Mouse (Mus musculus) G1E (cell line): ENCODE results near the gene St8sia6. TPM values are rescaled to one million over a fixed set of nuclear protein-coding genes. Genes with fewer than 3 reads are reported as not detected.

Source experiments
- ATAC-seq: 2 replicates; pipeline ENCODE4 v1.8.0; 2016; ENCODE audit warnings: mild to moderate bottlenecking; ENCODE audit not compliant: insufficient number of reproducible peaks, poor library complexity, low FRiP score, severe bottlenecking; ENCODE audit errors: extremely low read depth
- DNase-seq: peaks from one replicate; pipeline ENCODE4 v3.0.0; 2012; ENCODE audit warnings: low spot score
- H3K27me3 ChIP-seq: 2 replicates; pipeline ENCODE4 v1.6.1; 2012; ENCODE audit warnings: mild to moderate bottlenecking, low read length, inconsistent platforms; ENCODE audit not compliant: insufficient read depth
- H3K36me3 ChIP-seq: replicated peaks from 2 replicates; pipeline ENCODE3; 2012; ENCODE audit warnings: mild to moderate bottlenecking, inconsistent platforms
- H3K4me1 ChIP-seq: 2 replicates; pipeline ENCODE4 v1.6.1; 2012; ENCODE audit warnings: low read depth, low read length, inconsistent platforms, mixed read lengths; ENCODE audit not compliant: insufficient read depth
- H3K4me3 ChIP-seq: 2 replicates; pipeline ENCODE4 v1.5.1; 2012; ENCODE audit warnings: low read depth, mild to moderate bottlenecking, inconsistent platforms, low read length, moderate library complexity, mixed read lengths
- H3K9me3 ChIP-seq: replicated peaks from 2 replicates; pipeline ENCODE4 v1.6.1; 2012; ENCODE audit warnings: inconsistent platforms
- CTCF ChIP-seq: IDR thresholded peaks from 2 replicates; pipeline ENCODE4 v1.5.1; 2012; ENCODE audit warnings: low read depth, low read length, inconsistent platforms, mixed read lengths
- GATA1 ChIP-seq: IDR thresholded peaks from 2 replicates; pipeline ENCODE4 v1.6.1; 2012; ENCODE audit warnings: borderline replicate concordance, low read length, inconsistent platforms, mixed read lengths
- GATA2 ChIP-seq: IDR thresholded peaks from 2 replicates; pipeline ENCODE4 v1.6.1; 2012; ENCODE audit warnings: low read depth, low read length, inconsistent platforms, borderline replicate concordance
- POLR2AphosphoS5 ChIP-seq: IDR thresholded peaks from 2 replicates; pipeline ENCODE4 v1.6.1; 2012; ENCODE audit warnings: low read depth, low read length, inconsistent platforms; ENCODE audit not compliant: insufficient replicate concordance
- TAL1 ChIP-seq: conservative IDR thresholded peaks from 2 replicates; pipeline ENCODE4 v1.6.1; 2012; ENCODE audit warnings: low read depth, low read length, inconsistent platforms, mixed read lengths
- polyA plus RNA-seq: library from polyadenylated mRNA; stranded (reverse); fragments of >175 nt; gene quantifications from 2 replicates; pipeline ENCODE4 v1.2.3, GENCODE M21; 2012
- total RNA-seq, 2 experiments: library from RNA; stranded (forward) in 1 of 2; stranded (reverse) in 1 of 2; fragments of 200-1000 nt in 1 of 2; fragments of >200 nt in 1 of 2; fragmentation: Nextera tagmentation in 1 of 2; gene quantifications; 2 replicates each; pipeline ENCODE4 v1.2.3; 2014 to 2017

The St8sia6 gene
- total and polyA plus RNA-seq, 3 experiments, result 0.11 TPM; not detected in 2

GRCm38 (mm10) chr2:13768524-13768923, 25.3 kb downstream of the St8sia6 start:
- TF ChIP-seq POLR2AphosphoS5 (no peak), GATA2 (no peak)
- no peak for DNase-seq
- no peak for ATAC-seq
- H3K36me3 ChIP-seq, result no peaks in the 10 kb centered on the region
- H3K4me1 ChIP-seq, result no peaks in the 10 kb centered on the region
- H3K27me3 ChIP-seq, result no peaks in the 10 kb centered on the region; the same call in 1 of the 2 replicates
- no peak overlapping the region for H3K4me3 ChIP-seq
- H3K9me3 ChIP-seq, result no peaks in the 10 kb centered on the region

GRCm38 (mm10) chr2:13767532-13768411, 26.1 kb downstream of the St8sia6 start:
- H3K27me3 ChIP-seq, result no peaks in the 10 kb centered on the region; the same call in 1 of the 2 replicates
- ATAC-seq (no peak), DNase-seq (no peak)
- H3K9me3 ChIP-seq, result no peaks in the 10 kb centered on the region
- TF ChIP-seq POLR2AphosphoS5 (no peak), GATA2 (no peak), TAL1 (no peak), CTCF (no peak), GATA1 (no peak)
- no peaks in the 10 kb centered on the region for H3K36me3 ChIP-seq
- no peak overlapping the region for H3K4me3 ChIP-seq
- no peaks in the 10 kb centered on the region for H3K4me1 ChIP-seq

DNA sequence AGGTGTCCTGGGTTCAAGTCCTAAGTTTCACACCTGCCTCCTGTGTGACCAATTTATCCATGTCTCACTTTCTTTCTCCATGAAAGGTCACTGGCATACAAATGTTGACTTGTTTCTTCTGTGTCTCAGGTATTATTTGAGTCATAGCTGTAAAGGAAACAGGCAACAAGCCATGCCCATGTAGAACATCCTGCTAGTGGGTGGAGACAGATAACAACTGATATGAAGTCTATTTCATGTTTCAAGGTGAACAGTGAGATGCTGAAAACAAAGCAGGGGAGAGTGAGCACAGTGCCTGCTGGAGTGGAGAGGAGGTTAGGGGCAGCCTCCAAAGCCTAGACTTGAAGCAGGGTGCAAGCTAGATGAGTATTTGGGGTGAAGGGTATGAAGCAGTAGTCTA, 33.5 kb downstream of the St8sia6 start:
- no peaks in the 10 kb centered on the region for H3K27me3 ChIP-seq
- TF ChIP-seq POLR2AphosphoS5 (no peak), TAL1 (no peak), CTCF (no peak), GATA2 (no peak), GATA1 (no peak)
- H3K4me1 ChIP-seq, result no peaks in the 10 kb centered on the region
- no peak overlapping the region for H3K4me3 ChIP-seq
- no peaks in the 10 kb centered on the region for H3K9me3 ChIP-seq
- H3K36me3 ChIP-seq, result no peaks in the 10 kb centered on the region
- ATAC-seq (no peak), DNase-seq (no peak)

- DNase-seq (no peak), ATAC-seq (no peak)
- Histone ChIP-seq H3K36me3 (no peaks in the 10 kb centered on the region), H3K9me3 (no peaks in the 10 kb centered on the region), H3K27me3 (no peaks in the 10 kb centered on the region), H3K4me3 (no peak overlapping the region), H3K4me1 (no peaks in the 10 kb centered on the region)
- TF ChIP-seq TAL1 (no peak), GATA1 (no peak), GATA2 (no peak), POLR2AphosphoS5 (no peak), CTCF (no peak)
Observed at GRCm38 (mm10) chr2:13757412-13757811, 36.5 kb downstream of the St8sia6 start.

GRCm38 (mm10) chr2:13755733-13756132, 38.1 kb downstream of the St8sia6 start:
- Histone ChIP-seq H3K9me3 (no peaks in the 10 kb centered on the region), H3K36me3 (no peaks in the 10 kb centered on the region), H3K4me1 (no peaks in the 10 kb centered on the region), H3K27me3 (no peaks in the 10 kb centered on the region), H3K4me3 (no peak overlapping the region)
- ATAC-seq (no peak), DNase-seq (no peak)
- TF ChIP-seq TAL1, result no peak
- TF ChIP-seq GATA2, result no peak
- no peak for TF ChIP-seq POLR2AphosphoS5
- no peak for TF ChIP-seq GATA1
- no peak for TF ChIP-seq CTCF

DNA sequence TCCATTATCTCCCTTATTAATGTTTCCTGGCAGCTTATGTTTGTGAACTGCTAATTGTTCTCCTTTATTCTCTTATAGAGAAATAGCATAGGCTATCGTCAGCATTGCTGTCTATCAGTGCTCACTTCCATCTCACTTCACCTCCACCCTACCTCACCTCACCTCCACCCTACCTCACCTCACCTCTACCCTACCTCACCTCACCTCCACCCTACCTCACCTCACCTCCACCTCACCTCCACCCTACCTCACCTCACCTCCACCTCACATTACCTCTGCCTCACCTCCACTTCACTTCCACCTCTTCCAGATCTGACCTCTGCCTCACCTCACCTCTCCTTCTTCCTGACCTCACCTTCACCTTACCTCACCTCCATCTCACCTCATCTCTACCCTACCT, 42.2 kb downstream of the St8sia6 start:
- ATAC-seq (no peak), DNase-seq (no peak)
- no peaks in the 10 kb centered on the region for H3K27me3 ChIP-seq
- no peak overlapping the region for H3K4me3 ChIP-seq
- TF ChIP-seq CTCF (no peak), TAL1 (no peak), GATA1 (no peak)
- H3K4me1 ChIP-seq, result no peaks in the 10 kb centered on the region
- H3K36me3 ChIP-seq, result no peaks in the 10 kb centered on the region
- H3K9me3 ChIP-seq, result no peaks in the 10 kb centered on the region

GRCm38 (mm10) chr2:13750777-13751176, 43.1 kb downstream of the St8sia6 start:
- TF ChIP-seq POLR2AphosphoS5 (no peak), GATA2 (no peak), CTCF (no peak), TAL1 (no peak), GATA1 (no peak)
- Histone ChIP-seq H3K27me3 (no peaks in the 10 kb centered on the region), H3K4me1 (no peaks in the 10 kb centered on the region), H3K9me3 (no peaks in the 10 kb centered on the region), H3K4me3 (no peak overlapping the region), H3K36me3 (no peaks in the 10 kb centered on the region)
- DNase-seq (no peak), ATAC-seq (no peak)
